Mouse (Mus musculus) intestine, embryonic 15.5 days (tissue): Measurements from ENCODE around the gene Rab11a. TPM values are rescaled to one million over a fixed set of nuclear protein-coding genes. Genes with fewer than 3 reads are reported as not detected.
"Not testable (repeated sequence)": the region's sequence is repeated elsewhere in the genome, so short reads cannot be mapped to it uniquely, and the experiment has no call there.

Experiments
- ATAC-seq: fragments of 200-750 bp; cut with Nextera tagmentation; 2 replicates; pipeline ENCODE4 v1.8.0; 2017; ENCODE audit warnings: moderate TSS enrichment, moderate library complexity
- H3K27ac ChIP-seq: fragments of 300-500 bp; sonication (generic); 2 replicates; pipeline ENCODE4 v1.5.1; 2015; ENCODE audit warnings: mild to moderate bottlenecking, inconsistent platforms
- H3K27me3 ChIP-seq: fragments of 300-500 bp; sonication (generic); replicated peaks from 2 replicates; pipeline ENCODE4 v1.6.1; 2015; ENCODE audit warnings: inconsistent platforms
- H3K36me3 ChIP-seq: fragments of 300-500 bp; sonication (generic); 2 replicates; pipeline ENCODE4 v1.6.1; 2015; ENCODE audit warnings: inconsistent platforms
- H3K4me1 ChIP-seq: fragments of 300-500 bp; sonication (generic); replicated peaks from 2 replicates; pipeline ENCODE4 v1.6.1; 2015; ENCODE audit warnings: inconsistent platforms
- H3K4me2 ChIP-seq: fragments of 300-500 bp; sonication (generic); replicated peaks from 2 replicates; pipeline ENCODE4 v1.6.1; 2015; ENCODE audit warnings: mild to moderate bottlenecking, inconsistent platforms
- H3K4me3 ChIP-seq: fragments of 300-500 bp; sonication (generic); replicated peaks from 2 replicates; pipeline ENCODE4 v1.5.1; 2015; ENCODE audit warnings: inconsistent platforms
- H3K9ac ChIP-seq: fragments of 300-500 bp; sonication (generic); 2 replicates; pipeline ENCODE4 v1.6.1; 2015; ENCODE audit warnings: inconsistent platforms
- H3K9me3 ChIP-seq: fragments of 300-500 bp; sonication (generic); 2 replicates; pipeline ENCODE4 v1.6.1; 2016; ENCODE audit warnings: inconsistent platforms
- WGBS: fragments of 180-500 bp; shearing (Covaris S2); methylation state at CpG from one replicate; pipeline ENCODE4 v1.1.7; 2015; 5-methylcytosine and 5-hydroxymethylcytosine counted together
- polyA plus RNA-seq: library from polyadenylated mRNA; unstranded; fragments of >200 nt; fragmentation: Nextera tagmentation; extraction: Ambion mirVana; gene quantifications from 2 replicates; pipeline ENCODE4 v1.2.1, GENCODE M21; 2015

The Rab11a gene
- polyA plus RNA-seq, 1 experiment from 2014 or later, result 512 TPM

GRCm38 (mm10) chr9:64687122-64688014 lies 50.2 kb downstream of the Rab11a start:
- no peak overlapping the region for H3K9ac ChIP-seq
- H3K36me3 ChIP-seq, result no peaks in the 10 kb centered on the region
- no peak overlapping the region for H3K4me3 ChIP-seq
- H3K27me3 ChIP-seq, result no peaks in the 10 kb centered on the region
- H3K4me1 ChIP-seq, result 0 out of 2 replicates have a peak, but pooled peaks cover 7% of the 10 kb centered on the region
- no peak for ATAC-seq
- no peak overlapping the region for H3K27ac ChIP-seq
- H3K9me3 ChIP-seq, result no peaks in the 10 kb centered on the region
- H3K4me2 ChIP-seq, result no peak overlapping the region
- WGBS, result 53% methylated on average over 13 of the region's 13 CpGs

GRCm38 (mm10) chr9:64671341-64672319 lies 65.9 kb downstream of the Rab11a start:
- not testable (repeated sequence) for H3K4me2 ChIP-seq
- H3K27ac ChIP-seq, result peak overlapping the region; percentile 36; the same call in 1 of the 2 replicates

GRCm38 (mm10) chr9:64668001-64668400 lies 69.6 kb downstream of the Rab11a start:
- no peak overlapping the region for H3K4me2 ChIP-seq
- H3K4me1 ChIP-seq, result 0 out of 2 replicates have a peak, but pooled peaks cover 4% of the 10 kb centered on the region
- no peak overlapping the region for H3K27ac ChIP-seq
- no peak overlapping the region for H3K9ac ChIP-seq
- H3K36me3 ChIP-seq, result no peaks in the 10 kb centered on the region
- WGBS, result 70% methylated on average over 2 of the region's 2 CpGs
- H3K27me3 ChIP-seq, result no peaks in the 10 kb centered on the region
- H3K4me3 ChIP-seq, result no peak overlapping the region
- H3K9me3 ChIP-seq, result no peaks in the 10 kb centered on the region
- no peak for ATAC-seq

More at GRCm38 (mm10) chr9:64671341-64672319, 65.9 kb downstream of the Rab11a start:
- WGBS, result 35% methylated on average over 8 of the region's 11 CpGs
- not testable (repeated sequence) for H3K4me3 ChIP-seq, H3K27me3 ChIP-seq, H3K36me3 ChIP-seq, H3K9me3 ChIP-seq, H3K4me1 ChIP-seq, H3K9ac ChIP-seq
- peak; percentile 87 for ATAC-seq

GRCm38 (mm10) chr9:64667513-64667912 lies 70.0 kb downstream of the Rab11a start:
- Histone ChIP-seq H3K9ac (no peak overlapping the region), H3K4me2 (no peak overlapping the region), H3K9me3 (no peaks in the 10 kb centered on the region), H3K27ac (no peak overlapping the region), H3K36me3 (no peaks in the 10 kb centered on the region), H3K27me3 (no peaks in the 10 kb centered on the region), H3K4me1 (0 out of 2 replicates have a peak, but pooled peaks cover 4% of the 10 kb centered on the region), H3K4me3 (no peak overlapping the region)
- peak; percentile 75 for ATAC-seq
- WGBS, result 2% methylated on average over 5 of the region's 5 CpGs

GRCm38 (mm10) chr9:64666549-64666948 lies 71.0 kb downstream of the Rab11a start:
- Histone ChIP-seq H3K36me3 (no peaks in the 10 kb centered on the region), H3K4me2 (no peak overlapping the region), H3K4me1 (0 out of 2 replicates have a peak, but pooled peaks cover 4% of the 10 kb centered on the region), H3K4me3 (no peak overlapping the region), H3K9me3 (no peaks in the 10 kb centered on the region), H3K27me3 (no peaks in the 10 kb centered on the region), H3K27ac (no peak overlapping the region), H3K9ac (no peak overlapping the region)
- 29% methylated on average over 4 of the region's 4 CpGs for WGBS
- no peak for ATAC-seq

Other genes starting within 250 kb of the Rab11a start
- 4.4 and 6.3 TPM in 2 replicates for gene Dennd4a, start 73.6 kb upstream of the Rab11a start, polyA plus RNA-seq
- gene Slc24a1, start 213.8 kb upstream of the Rab11a start, polyA plus RNA-seq, result 0.06 TPM in 1 of 2 replicates, not detected in the other
- gene Ints14, start 223.1 kb upstream of the Rab11a start, polyA plus RNA-seq, result 48.4 and 53.2 TPM in 2 replicates